Mouse (Mus musculus): ENCODE results near the gene 2410141K09Rik. TPM values are rescaled to one million over a fixed set of nuclear protein-coding genes. Genes with fewer than 3 reads are reported as not detected.
"Not testable (repeated sequence)": the region's sequence is repeated elsewhere in the genome, so short reads cannot be mapped to it uniquely, and the experiment has no call there.

2410141K09Rik gene
- not detected in 2 replicates for polyA plus RNA-seq (2014; fragmentation: Nextera tagmentation; extraction: Ambion mirVana)

DNA sequence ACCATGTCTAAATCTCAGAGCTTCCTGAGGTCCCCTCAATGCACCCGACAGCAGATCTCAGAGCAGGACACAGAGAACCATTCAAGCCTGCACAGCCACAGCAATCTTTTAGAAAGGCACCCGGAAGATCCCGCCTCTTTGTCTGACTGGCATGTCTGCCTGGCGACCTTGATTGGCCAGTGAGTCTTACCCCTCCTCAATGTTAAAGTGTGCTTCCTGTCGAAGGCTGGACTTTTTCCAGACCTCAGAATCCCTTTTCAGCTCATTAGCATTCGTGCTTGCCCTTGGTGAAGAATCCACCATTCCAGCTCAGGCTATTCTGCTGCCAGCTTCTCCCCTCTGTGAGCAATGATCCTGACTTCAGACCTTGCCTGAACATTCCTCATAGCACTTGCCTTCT, at the start of gene 2410141K09Rik:
TSS of gene 2410141K09Rik (minus strand) at position 101 of the 400 bp plus-strand sequence.
- not testable (repeated sequence) for H3K27me3 ChIP-seq (ENCODE audit: control insufficient read depth, insufficient read depth, low read length); H3K36me3 ChIP-seq (ENCODE audit: control insufficient read depth, insufficient read depth, low read length); H3K4me2 ChIP-seq (ENCODE audit: low read depth, low read length); H3K9me3 ChIP-seq (ENCODE audit: control insufficient read depth, low read length); H3K4me3 ChIP-seq (ENCODE audit: low read depth, low read length); H3K4me1 ChIP-seq (ENCODE audit: control insufficient read depth, insufficient read depth, low read length); H3K27ac ChIP-seq (ENCODE audit: low read depth, low read length); ATAC-seq (ENCODE audit: low read depth); H3K9ac ChIP-seq (replicated peaks; ENCODE audit: low read depth, low read length)
- no CpG with 5 or more reads among the region's 6 CpGs for WGBS

DNA sequence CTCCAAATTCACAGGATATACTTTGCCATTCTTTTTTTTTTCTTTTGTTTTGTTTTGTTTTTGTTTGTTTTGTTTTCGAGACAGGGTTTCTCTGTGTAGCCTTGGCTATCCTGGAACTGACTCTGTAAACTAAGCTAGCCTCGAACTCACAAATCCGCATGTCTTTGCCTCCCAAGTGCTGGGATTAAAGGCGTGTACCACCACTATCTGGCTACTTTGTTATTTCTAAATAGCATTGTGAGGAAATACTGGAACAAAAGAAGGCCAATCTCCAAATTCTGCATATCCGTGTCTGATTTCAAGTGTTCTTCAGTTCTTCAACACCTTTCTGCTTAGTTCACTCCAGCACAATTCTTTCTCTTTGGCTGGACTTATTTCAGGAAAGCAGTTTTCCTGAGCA, 14.1 kb downstream of the 2410141K09Rik start:
- not testable (repeated sequence) for H3K27me3 ChIP-seq (ENCODE audit: control insufficient read depth, insufficient read depth, low read length); H3K27ac ChIP-seq (ENCODE audit: low read depth, low read length); H3K4me3 ChIP-seq (ENCODE audit: low read depth, low read length); H3K9ac ChIP-seq (replicated peaks; ENCODE audit: low read depth, low read length); ATAC-seq (ENCODE audit: low read depth); H3K36me3 ChIP-seq (ENCODE audit: control insufficient read depth, insufficient read depth, low read length); H3K9me3 ChIP-seq (ENCODE audit: control insufficient read depth, low read length); H3K4me1 ChIP-seq (ENCODE audit: control insufficient read depth, insufficient read depth, low read length); H3K4me2 ChIP-seq (ENCODE audit: low read depth, low read length)
- WGBS: no CpG with 5 or more reads among the region's 5 CpGs

DNA sequence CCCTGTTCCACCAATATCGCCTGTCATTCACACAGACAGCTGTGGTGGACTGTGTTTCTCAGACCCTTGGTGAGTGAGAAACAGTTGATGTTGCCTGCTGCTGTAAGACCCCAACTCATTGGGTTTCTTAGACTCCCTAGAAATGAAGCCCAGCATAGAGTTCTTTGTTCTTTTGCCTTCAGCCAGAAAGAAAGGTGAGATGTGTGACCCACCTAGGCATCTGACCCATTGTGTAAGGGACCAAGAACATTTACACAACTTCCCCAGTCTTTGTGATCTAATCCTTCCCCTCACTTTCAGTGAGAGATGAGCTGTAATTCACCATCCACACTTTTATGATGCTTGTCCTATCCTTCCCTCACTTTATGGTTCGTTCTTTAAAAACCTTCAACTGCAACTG, 26.0 kb downstream of the 2410141K09Rik start:
- H3K4me3 ChIP-seq (ENCODE audit: low read depth, low read length); H3K4me2 ChIP-seq (ENCODE audit: low read depth, low read length); H3K9ac ChIP-seq (replicated peaks; ENCODE audit: low read depth, low read length); H3K36me3 ChIP-seq (ENCODE audit: control insufficient read depth, insufficient read depth, low read length); H3K4me1 ChIP-seq (ENCODE audit: control insufficient read depth, insufficient read depth, low read length); H3K27me3 ChIP-seq (ENCODE audit: control insufficient read depth, insufficient read depth, low read length); H3K9me3 ChIP-seq (ENCODE audit: control insufficient read depth, low read length); H3K27ac ChIP-seq (ENCODE audit: low read depth, low read length); ATAC-seq (ENCODE audit: low read depth): not testable (repeated sequence)
- no CpG with 5 or more reads among the region's 2 CpGs for WGBS

Other genes starting within 250 kb of the 2410141K09Rik start
- gene Gm10772, start 213.5 kb downstream of the 2410141K09Rik start, polyA plus RNA-seq (2014; fragmentation: Nextera tagmentation; extraction: Ambion mirVana): not detected in 2 replicates